Mouse (Mus musculus): ENCODE data around the gene Nudt1. TPM values are rescaled to one million over a fixed set of nuclear protein-coding genes. Genes with fewer than 3 reads are reported as not detected.

The Nudt1 gene
- polyA plus RNA-seq, 1 experiment = 20.4 TPM

DNA sequence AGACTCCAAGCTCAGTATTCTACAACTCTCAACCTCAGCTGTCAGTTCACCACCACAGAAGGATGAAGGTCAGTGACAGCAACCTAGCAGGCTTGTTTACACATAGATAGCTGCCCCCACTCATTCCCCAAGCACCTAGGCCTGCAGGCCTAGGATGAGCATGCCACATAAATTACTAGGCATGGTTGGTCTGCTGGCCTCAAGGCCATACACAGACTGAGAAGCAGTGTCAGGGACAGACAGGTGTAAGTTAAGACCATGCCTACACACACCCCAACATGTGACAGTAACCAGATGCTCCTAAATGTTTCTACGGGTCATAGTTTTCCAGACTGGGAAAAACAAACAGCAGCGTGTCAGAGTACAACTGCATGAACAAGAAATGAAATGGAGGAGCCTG lies 48.0 kb downstream of the Nudt1 start:
- no peak for TF ChIP-seq CTCF (conservative IDR thresholded peaks at IDR 0.05; ENCODE audit: insufficient read depth, insufficient read length, low read depth, low read length)
- TF ChIP-seq POLR2A (IDR thresholded peaks at IDR 0.05; ENCODE audit: low read depth, low read length) = no peak
- no peaks in the 10 kb centered on the region for H3K36me3 ChIP-seq (ENCODE audit: control insufficient read depth, insufficient read depth, low read length)
- peak overlapping the region; percentile 85 for H3K27ac ChIP-seq (ENCODE audit: insufficient read depth, low read depth, low read length)
- no peak overlapping the region for H3K4me3 ChIP-seq (ENCODE audit: insufficient read depth, low read depth, low read length)
- 44% methylated on average over 2 of the region's 2 CpGs for WGBS
- no peak for DNase-seq
- H3K4me1 ChIP-seq (ENCODE audit: control insufficient read depth, insufficient read depth, low read length) = peaks cover 29% of the 10 kb centered on the region
- no peaks in the 10 kb centered on the region for H3K27me3 ChIP-seq (replicated peaks; ENCODE audit: control insufficient read depth, insufficient read depth, low read length)

DNA sequence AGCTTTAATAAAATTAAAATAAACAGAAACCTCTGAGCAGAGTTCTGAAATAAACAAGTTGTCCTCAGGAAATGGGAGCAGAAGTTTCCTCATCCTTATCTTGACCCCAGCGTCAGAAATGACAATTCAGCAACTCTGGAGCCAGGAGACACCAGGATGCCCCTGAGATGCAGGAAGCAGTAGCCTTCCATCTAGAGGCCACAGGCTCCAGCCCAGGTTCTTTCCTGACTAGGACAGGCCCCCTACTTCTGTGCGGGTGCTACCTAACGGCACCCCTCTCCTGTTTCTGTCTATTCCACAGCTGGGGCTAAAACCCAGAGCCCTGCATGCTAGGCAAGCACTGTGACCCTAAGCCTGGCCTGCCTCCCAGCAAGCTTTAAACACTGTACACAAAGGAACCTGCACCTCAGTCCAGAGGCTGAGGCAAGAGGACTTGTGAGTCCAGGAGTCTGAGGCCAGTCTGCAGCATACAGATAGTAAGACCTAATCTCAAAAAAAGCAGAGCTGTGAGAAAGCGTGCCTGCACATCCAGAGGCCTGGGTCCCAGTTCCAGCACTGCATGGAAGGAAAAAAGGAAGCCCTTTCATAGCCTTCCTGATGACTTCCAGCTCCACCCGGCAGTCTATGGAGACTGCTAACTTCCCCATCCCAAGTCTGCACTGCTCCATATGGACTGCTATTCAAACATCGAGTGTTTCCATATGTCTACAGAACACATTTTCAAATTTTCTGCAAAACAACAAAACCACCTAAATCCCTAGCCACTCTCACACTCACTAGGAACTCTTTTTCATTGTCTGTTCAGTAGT lies 49.2 kb downstream of the Nudt1 start:
- 37% methylated on average over 6 of the region's 6 CpGs for WGBS
- Histone ChIP-seq H3K4me1 (ENCODE audit: control insufficient read depth, insufficient read depth, low read length) (peaks cover 33% of the 10 kb centered on the region), H3K36me3 (ENCODE audit: control insufficient read depth, insufficient read depth, low read length) (no peaks in the 10 kb centered on the region), H3K27me3 (replicated peaks; ENCODE audit: control insufficient read depth, insufficient read depth, low read length) (no peaks in the 10 kb centered on the region), H3K27ac (ENCODE audit: insufficient read depth, low read depth, low read length) (peak overlapping the region; percentile 85), H3K4me3 (ENCODE audit: insufficient read depth, low read depth, low read length) (no peak overlapping the region)
- no peak for TF ChIP-seq POLR2A (IDR thresholded peaks at IDR 0.05; ENCODE audit: low read depth, low read length)
- TF ChIP-seq CTCF (conservative IDR thresholded peaks at IDR 0.05; ENCODE audit: insufficient read depth, insufficient read length, low read depth, low read length) = no peak
- DNase-seq = peak; percentile 80

DNA sequence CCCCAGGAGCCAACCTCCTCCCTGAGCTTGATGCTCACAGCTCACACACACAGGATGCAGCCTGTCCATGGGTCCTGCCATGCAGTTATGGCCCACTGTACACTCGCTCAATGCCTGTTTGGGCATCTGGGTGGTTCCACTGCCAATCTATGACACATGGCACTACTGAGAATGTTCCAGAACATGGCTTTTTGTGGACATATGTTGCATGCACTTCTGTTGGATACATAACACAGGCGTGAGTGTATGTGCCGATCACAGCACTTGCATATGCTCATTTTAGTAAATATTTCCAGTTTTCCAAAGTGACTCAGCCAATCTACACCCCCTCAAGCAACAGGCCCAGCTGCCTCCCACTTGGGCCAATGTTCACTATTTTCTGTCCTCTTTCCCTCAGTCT lies 50.2 kb downstream of the Nudt1 start:
- Histone ChIP-seq H3K4me3 (ENCODE audit: insufficient read depth, low read depth, low read length) (no peak overlapping the region), H3K36me3 (ENCODE audit: control insufficient read depth, insufficient read depth, low read length) (no peaks in the 10 kb centered on the region), H3K4me1 (ENCODE audit: control insufficient read depth, insufficient read depth, low read length) (peaks cover 35% of the 10 kb centered on the region), H3K27me3 (replicated peaks; ENCODE audit: control insufficient read depth, insufficient read depth, low read length) (no peaks in the 10 kb centered on the region), H3K27ac (ENCODE audit: insufficient read depth, low read depth, low read length) (peak overlapping the region; percentile 24; the same call in 1 of the 2 replicates)
- DNase-seq = no peak
- TF ChIP-seq POLR2A (IDR thresholded peaks at IDR 0.05; ENCODE audit: low read depth, low read length) (no peak), CTCF (conservative IDR thresholded peaks at IDR 0.05; ENCODE audit: insufficient read depth, insufficient read length, low read depth, low read length) (no peak)
- 89% methylated on average over 3 of the region's 3 CpGs for WGBS

DNA sequence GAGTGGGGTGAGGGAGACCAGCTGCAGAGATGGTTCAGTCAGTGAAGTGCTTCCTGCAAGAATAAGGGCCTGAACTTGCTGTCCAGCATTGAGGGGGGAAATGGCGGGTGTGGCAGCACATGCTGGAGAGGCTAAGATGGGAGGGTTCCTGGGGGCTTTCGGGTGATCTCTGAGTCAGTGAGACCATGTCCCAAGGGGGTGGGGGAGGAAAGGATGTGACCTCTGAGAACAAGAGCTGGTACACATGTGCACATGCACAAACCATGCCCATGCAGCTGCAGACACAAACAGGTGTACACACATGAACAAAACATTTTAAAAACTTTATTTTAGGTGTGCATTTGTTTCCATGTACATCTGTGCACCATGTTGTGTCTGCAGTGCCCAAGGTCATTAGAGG lies 52.3 kb downstream of the Nudt1 start:
- 76% methylated on average over 2 of the region's 2 CpGs for WGBS
- Histone ChIP-seq H3K4me3 (ENCODE audit: insufficient read depth, low read depth, low read length) (no peak overlapping the region), H3K27me3 (replicated peaks; ENCODE audit: control insufficient read depth, insufficient read depth, low read length) (no peaks in the 10 kb centered on the region), H3K36me3 (ENCODE audit: control insufficient read depth, insufficient read depth, low read length) (no peaks in the 10 kb centered on the region), H3K27ac (ENCODE audit: insufficient read depth, low read depth, low read length) (no peak overlapping the region), H3K4me1 (ENCODE audit: control insufficient read depth, insufficient read depth, low read length) (peaks cover 45% of the 10 kb centered on the region)
- no peak for DNase-seq
- no peak for TF ChIP-seq POLR2A (IDR thresholded peaks at IDR 0.05; ENCODE audit: low read depth, low read length)

DNA sequence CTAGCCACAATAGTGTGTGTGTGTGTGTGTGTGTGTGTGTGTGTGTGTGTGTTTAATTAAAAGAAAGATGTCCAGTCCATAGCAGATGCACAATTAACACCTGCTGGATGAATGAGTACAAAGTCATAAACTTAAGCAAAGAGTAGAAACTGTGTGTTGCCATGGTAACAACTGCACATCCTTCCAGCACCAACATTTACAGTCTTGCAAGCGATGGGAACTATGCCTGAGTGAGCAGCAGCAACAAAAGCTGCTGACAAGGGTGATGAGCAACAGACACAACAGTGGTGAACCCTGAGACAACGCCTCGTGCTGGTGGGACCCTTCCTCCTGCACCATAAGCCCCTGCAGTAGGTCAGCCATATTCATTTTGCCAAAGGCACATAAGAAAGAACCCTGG lies 52.8 kb downstream of the Nudt1 start:
- no peak for TF ChIP-seq CTCF (conservative IDR thresholded peaks at IDR 0.05; ENCODE audit: insufficient read depth, insufficient read length, low read depth, low read length)
- TF ChIP-seq POLR2A (IDR thresholded peaks at IDR 0.05; ENCODE audit: low read depth, low read length) = no peak
- Histone ChIP-seq H3K4me3 (ENCODE audit: insufficient read depth, low read depth, low read length) (no peak overlapping the region), H3K36me3 (ENCODE audit: control insufficient read depth, insufficient read depth, low read length) (no peaks in the 10 kb centered on the region), H3K4me1 (ENCODE audit: control insufficient read depth, insufficient read depth, low read length) (peaks cover 46% of the 10 kb centered on the region), H3K27me3 (replicated peaks; ENCODE audit: control insufficient read depth, insufficient read depth, low read length) (no peaks in the 10 kb centered on the region), H3K27ac (ENCODE audit: insufficient read depth, low read depth, low read length) (no peak overlapping the region)
- 28% methylated on average over 3 of the region's 3 CpGs for WGBS
- DNase-seq = no peak

DNA sequence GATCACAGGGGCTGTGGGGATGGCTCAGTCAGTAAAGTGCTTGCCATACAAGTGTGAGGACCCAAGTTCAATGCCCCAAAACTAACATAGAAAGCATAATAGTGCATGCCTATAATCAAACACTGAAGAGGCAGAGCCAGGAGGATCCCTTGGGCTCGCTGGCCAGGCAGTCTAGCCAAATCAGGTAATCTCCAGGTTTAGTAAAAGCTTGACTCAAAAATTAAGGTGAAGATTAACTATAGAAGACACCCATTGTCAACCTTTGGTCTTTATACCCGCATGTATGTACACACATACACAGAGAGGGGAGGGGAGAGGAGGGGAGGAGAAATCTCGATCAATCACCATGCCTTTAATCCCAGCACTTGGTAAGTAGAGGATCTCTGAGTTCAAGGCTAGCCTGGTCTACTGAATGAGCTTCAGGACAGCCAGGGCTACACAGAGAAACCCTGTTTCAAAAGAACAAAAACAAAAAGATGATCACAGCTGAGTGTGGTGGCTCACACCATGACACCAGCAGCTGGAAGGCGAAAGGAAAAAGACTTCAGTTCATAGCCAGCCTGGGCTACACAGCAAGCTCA lies 53.9 kb downstream of the Nudt1 start:
- peak; percentile 71 for DNase-seq

DNA sequence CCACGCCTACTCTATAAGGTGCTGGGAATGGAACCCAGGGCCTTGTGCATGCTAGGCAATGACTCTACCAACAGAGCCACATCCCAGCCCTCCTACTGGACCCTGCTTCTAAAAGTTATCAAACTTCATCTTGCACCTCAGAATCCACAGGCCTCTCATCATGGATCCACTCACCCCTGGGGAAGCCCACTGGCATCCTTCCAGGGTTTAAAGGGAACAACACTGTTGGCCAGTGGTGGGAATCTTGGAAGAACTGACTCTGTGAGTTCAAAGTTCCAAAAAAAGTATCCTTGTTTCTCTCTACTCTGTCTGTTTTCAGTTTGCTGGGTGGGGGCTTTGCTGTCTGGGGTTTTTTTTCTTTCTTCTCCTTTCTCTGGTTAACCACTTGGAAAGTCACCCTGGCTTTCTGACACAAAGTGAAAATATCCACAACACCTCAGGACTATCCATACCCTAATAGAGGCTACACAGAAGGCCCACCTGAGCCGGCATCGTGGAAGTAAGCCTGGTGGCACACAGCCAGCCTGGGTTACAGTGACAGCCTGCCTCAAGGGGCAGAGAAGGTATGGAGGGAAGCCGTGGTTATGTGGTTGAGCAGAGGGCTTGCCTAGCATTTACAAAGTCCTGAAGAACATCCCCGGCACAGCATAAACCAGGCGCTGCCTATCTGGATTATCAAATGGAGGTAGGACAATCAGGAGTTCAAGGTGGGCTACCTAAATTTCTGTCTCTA lies 56.8 kb downstream of the Nudt1 start:
- peaks cover 37% of the 10 kb centered on the region for H3K4me1 ChIP-seq (ENCODE audit: control insufficient read depth, insufficient read depth, low read length)
- DNase-seq = peak; percentile 91
- peak overlapping the region; percentile 93 for H3K27ac ChIP-seq (ENCODE audit: insufficient read depth, low read depth, low read length)
- TF ChIP-seq CTCF (conservative IDR thresholded peaks at IDR 0.05; ENCODE audit: insufficient read depth, insufficient read length, low read depth, low read length) (no peak), POLR2A (IDR thresholded peaks at IDR 0.05; ENCODE audit: low read depth, low read length) (no peak)
- no peak overlapping the region for H3K4me3 ChIP-seq (ENCODE audit: insufficient read depth, low read depth, low read length)
- H3K36me3 ChIP-seq (ENCODE audit: control insufficient read depth, insufficient read depth, low read length) = no peaks in the 10 kb centered on the region
- H3K27me3 ChIP-seq (replicated peaks; ENCODE audit: control insufficient read depth, insufficient read depth, low read length) = no peaks in the 10 kb centered on the region
- WGBS = 61% methylated on average over 6 of the region's 6 CpGs

More for the DNA sequence above, 53.9 kb downstream of the Nudt1 start:
- WGBS = 63% methylated on average over 4 of the region's 4 CpGs
- H3K27me3 ChIP-seq (replicated peaks; ENCODE audit: control insufficient read depth, insufficient read depth, low read length) = no peaks in the 10 kb centered on the region
- no peaks in the 10 kb centered on the region for H3K36me3 ChIP-seq (ENCODE audit: control insufficient read depth, insufficient read depth, low read length)
- no peak overlapping the region for H3K4me3 ChIP-seq (ENCODE audit: insufficient read depth, low read depth, low read length)
- TF ChIP-seq CTCF (conservative IDR thresholded peaks at IDR 0.05; ENCODE audit: insufficient read depth, insufficient read length, low read depth, low read length) (no peak), POLR2A (IDR thresholded peaks at IDR 0.05; ENCODE audit: low read depth, low read length) (no peak)
- H3K27ac ChIP-seq (ENCODE audit: insufficient read depth, low read depth, low read length) = peak overlapping the region; percentile 63
- H3K4me1 ChIP-seq (ENCODE audit: control insufficient read depth, insufficient read depth, low read length) = peaks cover 43% of the 10 kb centered on the region
